Mouse (Mus musculus) effector memory CD4-positive, alpha-beta T cell, adult 7 months (primary cell): Measurements from ENCODE around the gene Enho. TPM values are rescaled to one million over a fixed set of nuclear protein-coding genes. Genes with fewer than 3 reads are reported as not detected.

Source experiments
- polyA plus RNA-seq: library from polyadenylated mRNA; unstranded; fragments of 100-300 nt; shearing (Covaris generic); gene quantifications from one replicate; pipeline ENCODE4 v1.2.1, GENCODE M21; 2017

Gene Enho
- 0.80 TPM for polyA plus RNA-seq

GRCm38 (mm10) chr4:41639913-41640507, at the start of gene Enho:
Gene Enho (minus strand): TSS chr4:41640324.

Other genes with a start within 250 kb of the Enho start
- gene Kif24, start 175.4 kb downstream of the Enho start, polyA plus RNA-seq: 0.69 TPM
- gene Nudt2, start 175.2 kb downstream of the Enho start, polyA plus RNA-seq: 5.1 TPM
- 0.48 TPM for gene AI464131, start 137.2 kb downstream of the Enho start, polyA plus RNA-seq
- gene 1110017D15Rik, start 123.0 kb downstream of the Enho start, polyA plus RNA-seq: not detected
- 5.5 TPM for gene Fam219a, start 70.8 kb downstream of the Enho start, polyA plus RNA-seq
- not detected for gene Dnaic1, start 70.5 kb downstream of the Enho start, polyA plus RNA-seq
- not detected for gene Cntfr, start 56.8 kb upstream of the Enho start, polyA plus RNA-seq
- gene Il11ra1, start 59.7 kb upstream of the Enho start, polyA plus RNA-seq: 6.0 TPM
- gene Rpp25l, start 73.2 kb upstream of the Enho start, polyA plus RNA-seq: 22.3 TPM
- 118 TPM for gene Dctn3, start 82.8 kb upstream of the Enho start, polyA plus RNA-seq
- gene Arid3c, start 90.8 kb upstream of the Enho start, polyA plus RNA-seq: not detected
- 62.1 TPM for gene Galt, start 114.9 kb upstream of the Enho start, polyA plus RNA-seq
- gene Sigmar1, start 115.8 kb upstream of the Enho start, polyA plus RNA-seq: 23.5 TPM
- gene Ccl27a, start 133.9 kb upstream of the Enho start, polyA plus RNA-seq: 7.6 TPM